Mouse (Mus musculus) olfactory bulb, adult 2 months (tissue): ENCODE measurements around the gene Prkag2.

Experiments
- CTCF ChIP-seq: fragments of 200-500 bp; IDR thresholded peaks from 2 replicates; pipeline ENCODE4 v1.5.1; 2012; ENCODE audit warnings: low read depth, mild to moderate bottlenecking, low read length, moderate library complexity; ENCODE audit not compliant: insufficient read depth
- POLR2A ChIP-seq: fragments of 200-500 bp; IDR thresholded peaks from 2 replicates; pipeline ENCODE4 v1.6.1; 2012; ENCODE audit warnings: mild to moderate bottlenecking, low read depth, low read length, moderate library complexity; ENCODE audit not compliant: insufficient read depth

DNA sequence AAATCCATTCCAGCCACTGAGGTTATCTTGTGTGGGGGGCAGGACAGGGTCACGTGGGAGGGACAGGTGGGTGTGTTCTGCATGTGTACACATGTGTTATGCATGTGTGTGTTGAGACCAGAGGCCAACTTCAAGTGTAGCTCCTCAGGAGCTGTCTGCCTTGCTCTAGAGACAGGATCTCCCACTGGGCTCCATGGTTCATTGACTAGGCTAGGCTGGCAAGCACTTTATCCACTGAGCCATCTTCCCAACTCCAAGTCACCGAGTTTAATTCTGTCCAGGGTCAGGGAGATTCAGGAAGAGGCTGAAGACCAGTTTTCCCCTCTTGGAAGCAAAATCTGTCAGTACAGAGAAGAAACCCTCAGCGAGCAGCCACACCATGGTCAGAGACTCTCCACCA lies 19.4 kb downstream of the Prkag2 start:
- TF ChIP-seq POLR2A (no peak), CTCF (no peak)
